Mouse (Mus musculus): ENCODE data around the gene Ipo4.
A peak's percentile ranks its signal among the peaks of the same experiment; 100 is the strongest.

The Ipo4 gene

DNA sequence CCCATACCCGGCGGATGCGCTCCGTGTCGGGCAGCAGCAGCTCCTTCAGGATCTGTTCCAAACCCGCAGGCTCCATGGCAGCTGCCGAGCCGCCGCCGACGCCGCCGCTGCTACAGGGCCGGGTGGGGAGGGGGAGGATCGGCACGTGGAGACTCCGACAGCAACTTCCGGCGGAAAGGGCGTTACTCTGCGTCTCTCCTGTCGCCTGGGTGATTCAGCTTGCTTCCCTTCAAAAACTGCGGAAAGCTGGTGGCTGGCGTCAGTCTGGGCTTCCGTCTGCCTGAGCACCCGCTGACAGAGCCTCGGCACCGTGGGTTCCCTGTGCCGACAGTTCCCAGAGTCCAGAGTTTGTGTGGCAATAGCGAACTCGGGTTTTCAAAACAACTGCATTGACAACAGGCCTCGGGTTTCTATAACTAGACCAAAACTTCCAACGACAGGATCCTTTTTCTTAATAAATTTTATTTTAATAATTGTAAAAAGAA is at the start of gene Ipo4:
TSS of gene Ipo4 (minus strand) at position 435 of the 485 bp plus-strand sequence.
- peak; percentile 90 for DNase-seq

DNA sequence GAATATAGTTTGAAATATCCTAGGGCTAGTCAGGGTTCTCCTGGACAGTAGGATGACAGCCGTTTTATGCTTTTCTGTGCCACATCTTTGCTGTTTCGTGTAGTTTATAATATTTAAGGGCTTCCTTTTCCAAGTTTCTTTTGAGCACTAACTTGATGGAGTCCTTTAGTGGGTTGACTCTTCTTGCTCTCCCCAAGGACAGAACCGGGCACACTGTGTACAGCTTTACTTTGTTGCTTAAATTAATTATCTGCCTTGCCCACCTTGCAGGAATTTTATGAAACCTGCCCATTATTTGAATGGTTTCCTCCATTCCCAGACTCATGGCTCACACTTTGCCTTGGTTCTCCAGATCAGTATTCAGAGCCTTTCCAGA is 46.3 kb upstream of the Ipo4 start:
- no peak for DNase-seq

DNA sequence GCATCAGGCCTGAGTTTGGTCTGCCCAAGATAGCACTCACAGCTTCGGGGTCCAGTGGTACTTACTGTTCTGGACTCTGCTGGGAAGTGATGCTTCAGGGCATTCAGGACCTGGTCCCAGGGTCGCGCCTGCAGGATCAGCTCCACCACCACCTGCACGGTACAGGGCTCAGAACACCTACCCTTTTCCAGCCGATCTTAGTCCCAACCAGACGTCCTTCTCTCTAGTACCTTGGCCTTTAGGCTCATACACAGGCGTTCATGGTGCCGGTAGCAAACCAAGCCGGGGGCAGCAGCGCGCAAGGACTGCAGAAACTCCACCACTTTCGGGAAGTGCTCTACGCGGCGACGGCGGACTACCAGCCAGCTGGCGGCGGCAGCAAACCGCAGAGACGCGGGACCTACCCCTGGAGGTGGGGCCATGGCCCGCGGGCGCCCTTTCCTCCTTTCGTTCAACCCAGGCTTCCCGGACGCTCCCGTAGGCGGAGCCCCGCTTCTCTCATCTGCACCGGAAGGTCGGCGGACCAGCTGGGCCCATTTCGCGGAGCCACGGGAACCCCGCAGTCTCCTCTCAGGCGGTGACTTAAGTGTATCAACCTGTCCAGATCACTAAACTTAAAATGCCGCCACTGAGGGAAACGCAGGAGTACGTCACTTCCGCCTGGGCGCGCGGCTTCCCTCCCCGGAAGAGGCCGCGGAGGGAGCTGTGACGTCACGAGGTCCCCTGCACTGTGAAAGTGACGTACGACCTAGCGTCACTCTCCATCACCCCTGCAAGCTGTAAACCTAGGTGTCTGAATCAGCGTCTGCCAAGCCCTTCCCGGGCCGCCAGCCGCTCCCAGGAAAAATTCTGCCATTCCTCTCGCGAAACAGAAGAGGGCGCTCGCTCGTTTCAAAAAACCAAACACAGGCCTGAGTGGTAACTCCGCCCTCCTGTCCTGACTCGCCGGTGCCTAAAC is 45.7 kb upstream of the Ipo4 start, which contains the start of gene Tinf2:
TSS of gene Tinf2 (minus strand) at position 661 of the 958 bp plus-strand sequence.
- DNase-seq: peak; percentile 94

DNA sequence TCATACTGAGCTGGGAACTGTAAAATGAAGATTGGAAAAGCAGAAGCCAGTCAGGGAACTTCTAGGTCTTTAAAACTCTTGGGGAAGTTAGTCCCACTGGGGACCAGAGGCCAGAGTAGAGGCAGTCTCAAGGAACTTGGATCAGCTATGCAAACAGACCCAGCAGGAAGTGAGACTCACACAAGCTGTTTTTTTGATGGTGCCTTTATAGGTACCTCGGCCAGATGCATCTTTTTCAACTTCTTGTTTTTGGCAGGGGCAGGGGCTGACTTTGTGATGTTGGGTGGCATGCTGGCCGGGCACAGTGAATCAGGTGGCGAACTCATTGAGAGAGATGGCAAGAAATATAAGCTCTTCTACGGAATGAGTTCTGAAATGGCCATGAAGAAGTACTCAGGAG is 41.9 kb upstream of the Ipo4 start:
- DNase-seq: no peak

DNA sequence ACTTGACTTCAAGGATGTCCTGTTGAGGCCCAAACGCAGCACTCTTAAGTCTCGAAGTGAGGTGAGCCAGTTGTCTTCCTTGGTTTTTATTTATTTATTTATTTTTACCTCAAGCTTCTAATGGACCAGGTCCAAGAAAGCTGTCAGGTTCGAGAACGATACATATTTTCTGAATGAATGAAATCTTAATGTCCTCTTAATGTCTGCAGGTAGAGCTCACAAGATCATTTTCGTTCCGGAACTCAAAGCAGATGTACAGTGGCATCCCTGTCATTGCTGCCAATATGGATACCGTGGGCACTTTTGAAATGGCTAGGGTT is 36.9 kb upstream of the Ipo4 start:
- DNase-seq: no peak

DNA sequence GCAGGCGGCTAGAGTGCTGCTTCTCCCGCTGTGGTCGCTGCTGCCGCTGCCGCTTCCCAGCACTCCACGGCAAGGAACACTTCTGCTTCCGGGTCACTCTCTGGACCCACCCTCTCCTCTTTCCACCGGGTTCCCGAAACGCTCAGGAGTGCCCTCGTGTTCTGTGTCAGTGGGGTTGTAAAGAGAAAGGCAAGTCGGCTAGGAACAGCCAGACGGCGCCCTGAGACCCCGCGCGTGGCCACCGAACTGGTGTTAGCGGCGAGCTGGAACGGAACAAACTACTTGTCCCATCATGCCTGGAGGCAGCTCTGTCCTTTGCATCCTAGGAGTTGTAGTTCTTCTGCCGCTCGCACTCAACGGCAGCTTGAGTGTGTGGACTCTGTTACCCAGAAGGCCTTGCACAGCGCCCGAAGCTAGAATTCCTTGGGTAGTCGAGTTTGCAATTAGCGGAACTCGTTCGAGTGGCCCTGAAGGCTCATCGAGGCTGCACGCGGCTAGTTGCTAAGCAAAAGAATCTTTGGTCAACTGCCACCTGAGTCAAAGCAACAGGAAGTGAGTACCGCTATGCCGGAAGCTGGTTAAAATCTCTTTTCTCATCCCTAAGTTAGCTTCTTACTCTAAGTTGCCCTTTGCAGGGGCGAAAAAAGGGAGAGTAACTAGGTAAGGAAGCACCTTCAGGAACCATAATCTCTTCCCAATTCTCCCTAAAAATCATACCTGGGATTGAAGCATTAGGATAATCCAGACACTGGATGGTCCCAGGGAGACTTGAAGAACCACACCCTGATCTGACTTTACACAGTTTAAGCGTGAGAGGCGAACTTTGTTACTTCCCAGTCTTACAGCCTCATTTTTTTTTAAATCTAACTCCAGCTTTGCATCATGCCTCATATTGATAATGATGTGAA is 36.3 kb upstream of the Ipo4 start, which contains the start of the genes Gmpr2 and Nedd8:
TSS of gene Gmpr2 (plus strand) at position 109 of the 908 bp plus-strand sequence.
TSS of gene Nedd8 (minus strand) at position 292 of the 908 bp plus-strand sequence.
- peak; percentile 85 for DNase-seq

DNA sequence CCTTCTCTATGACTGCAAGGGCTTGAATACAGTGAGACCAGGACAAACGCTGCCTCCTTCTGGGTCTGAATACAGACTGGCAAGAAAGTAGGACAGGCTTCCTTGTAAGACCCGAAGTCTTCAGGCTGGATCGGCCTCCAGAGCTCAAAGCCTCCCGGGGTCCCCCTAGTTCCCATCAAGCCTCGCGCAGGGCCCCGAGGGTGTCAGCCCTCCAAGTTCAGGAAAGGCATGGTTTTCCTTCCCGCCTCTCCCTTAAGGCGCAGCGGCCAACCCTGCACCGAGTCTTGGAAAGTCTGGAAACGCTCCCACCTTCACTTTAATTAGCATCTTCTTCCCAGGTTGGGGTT is 35.7 kb upstream of the Ipo4 start:
- DNase-seq: no peak

DNA sequence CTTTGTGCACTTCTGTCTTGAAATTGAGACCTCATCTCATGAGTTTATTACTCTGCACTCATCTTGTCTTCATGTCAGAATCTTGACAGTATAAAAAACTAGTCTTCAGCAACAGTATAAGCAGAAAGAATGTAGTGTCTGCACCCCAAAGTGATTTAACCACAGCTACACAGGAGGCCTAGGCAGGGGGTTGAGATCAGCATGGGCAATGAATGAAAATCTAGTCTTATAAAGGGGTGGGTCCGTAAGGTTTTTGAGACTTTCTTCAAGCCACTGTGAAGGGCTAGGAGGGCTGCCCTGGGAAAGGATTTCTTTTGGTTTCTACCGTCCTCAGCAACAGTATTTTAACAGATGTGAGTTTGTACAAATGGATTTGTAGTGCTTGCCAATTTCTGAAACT is 24.9 kb upstream of the Ipo4 start:
- DNase-seq: no peak

DNA sequence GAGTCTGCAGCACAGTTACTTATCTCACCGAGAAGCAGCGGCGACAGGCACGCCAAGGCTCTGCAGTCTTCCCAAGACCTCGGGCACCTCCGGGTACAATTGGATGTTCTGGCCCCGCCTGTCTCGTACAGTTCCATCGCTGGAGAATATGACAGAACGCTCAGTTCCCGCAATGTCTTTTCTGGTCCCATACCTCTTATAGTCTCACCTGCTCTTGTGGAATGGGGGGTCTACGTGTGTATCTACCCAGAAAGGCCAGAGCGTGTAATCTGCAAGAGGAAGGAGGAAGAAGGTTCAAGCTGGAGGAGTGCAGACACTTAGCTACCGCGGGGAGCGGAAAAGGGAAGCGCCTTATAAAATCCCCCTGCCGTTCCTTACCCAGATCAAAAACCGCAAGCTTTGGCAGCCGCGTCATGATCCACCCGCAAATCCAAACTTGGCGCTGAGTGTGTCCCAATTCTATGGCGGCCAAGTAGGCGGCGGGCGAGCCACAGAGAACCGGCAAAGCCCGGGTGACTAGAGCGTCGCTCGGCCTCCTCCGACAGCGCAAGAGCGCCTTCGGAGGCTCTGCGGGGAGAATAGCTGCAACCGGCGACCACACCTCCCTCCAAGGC is 24.3 kb upstream of the Ipo4 start, which contains the start of gene Mdp1:
TSS of gene Mdp1 (minus strand) at position 549 of the 614 bp plus-strand sequence.
- peak; percentile 76 for DNase-seq

DNA sequence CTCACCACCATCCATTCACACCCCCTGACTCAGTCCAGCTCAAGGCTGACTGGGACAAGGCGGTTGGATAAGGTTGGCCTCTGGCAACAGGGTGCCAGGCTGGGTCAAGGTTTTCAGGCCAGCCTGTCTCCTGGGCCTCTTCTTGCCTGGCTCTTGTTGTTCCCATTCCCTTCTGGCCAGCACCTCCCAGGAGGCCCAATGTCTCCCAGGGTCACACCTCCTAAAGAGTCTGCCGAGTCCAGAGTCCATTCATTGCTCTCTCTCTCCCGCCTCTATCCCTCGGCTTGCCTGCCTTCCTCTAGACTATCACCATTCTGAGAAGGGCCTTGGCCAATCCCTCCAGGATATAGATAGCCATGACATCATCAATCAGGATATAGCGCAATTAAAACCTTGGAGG is 22.3 kb upstream of the Ipo4 start:
- no peak for DNase-seq

DNA sequence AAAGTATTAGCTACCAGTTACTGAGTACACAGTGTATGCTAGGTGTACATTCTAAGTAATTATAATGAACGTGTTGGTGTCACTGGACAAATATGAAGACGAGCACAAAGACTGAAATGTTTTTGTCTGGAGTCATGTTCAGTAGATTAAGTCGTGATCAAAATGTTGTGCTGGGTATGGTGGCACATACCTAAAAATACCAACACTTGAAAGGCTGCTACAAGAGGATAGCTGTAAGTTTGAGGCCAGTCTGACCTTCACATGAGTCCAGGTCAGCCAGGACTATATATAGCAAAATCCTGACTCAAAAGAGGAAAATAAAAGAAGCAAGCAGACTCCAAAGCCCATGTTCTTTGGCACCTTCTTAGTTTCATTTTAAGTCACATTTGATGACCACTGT is 21.2 kb upstream of the Ipo4 start:
- no peak for DNase-seq

DNA sequence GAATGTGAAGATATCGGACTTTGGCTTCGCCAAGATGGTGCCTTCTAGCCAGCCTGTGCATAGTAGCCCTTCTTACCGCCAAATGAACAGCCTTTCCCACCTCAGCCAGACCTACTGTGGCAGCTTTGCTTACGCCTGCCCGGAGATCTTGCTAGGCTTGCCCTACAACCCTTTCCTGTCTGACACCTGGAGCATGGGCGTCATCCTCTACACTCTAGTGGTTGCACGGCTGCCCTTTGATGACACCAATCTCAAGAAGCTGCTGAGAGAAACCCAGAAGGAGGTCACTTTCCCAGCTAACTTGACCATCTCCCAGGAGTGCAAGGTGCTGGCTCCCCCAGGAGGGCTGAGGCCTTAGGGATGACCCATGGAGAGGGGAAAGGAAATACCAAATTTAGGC is 15.8 kb upstream of the Ipo4 start:
- DNase-seq: no peak

DNA sequence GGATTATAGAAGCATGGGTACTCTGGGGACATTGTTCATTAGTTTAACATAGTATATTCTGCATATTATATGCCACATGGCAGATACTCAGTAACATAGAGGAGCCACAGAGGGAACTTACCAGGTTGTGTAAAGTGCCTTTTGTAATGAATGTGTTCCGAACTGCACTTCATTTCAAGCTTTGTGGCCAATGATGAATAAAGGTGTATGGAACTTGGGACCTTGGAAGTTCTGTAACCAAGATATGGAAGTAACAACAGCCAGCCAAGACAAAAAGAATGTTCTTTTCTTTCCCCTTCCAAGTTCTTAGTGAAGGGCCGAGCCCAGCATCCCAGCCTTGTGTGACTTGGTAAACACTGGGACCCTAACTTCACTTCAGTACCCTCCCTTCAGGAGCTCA is 14.1 kb upstream of the Ipo4 start, which contains the start of gene Tssk4:
TSS of gene Tssk4 (plus strand) at position 301 of the 400 bp plus-strand sequence.
- no peak for DNase-seq

DNA sequence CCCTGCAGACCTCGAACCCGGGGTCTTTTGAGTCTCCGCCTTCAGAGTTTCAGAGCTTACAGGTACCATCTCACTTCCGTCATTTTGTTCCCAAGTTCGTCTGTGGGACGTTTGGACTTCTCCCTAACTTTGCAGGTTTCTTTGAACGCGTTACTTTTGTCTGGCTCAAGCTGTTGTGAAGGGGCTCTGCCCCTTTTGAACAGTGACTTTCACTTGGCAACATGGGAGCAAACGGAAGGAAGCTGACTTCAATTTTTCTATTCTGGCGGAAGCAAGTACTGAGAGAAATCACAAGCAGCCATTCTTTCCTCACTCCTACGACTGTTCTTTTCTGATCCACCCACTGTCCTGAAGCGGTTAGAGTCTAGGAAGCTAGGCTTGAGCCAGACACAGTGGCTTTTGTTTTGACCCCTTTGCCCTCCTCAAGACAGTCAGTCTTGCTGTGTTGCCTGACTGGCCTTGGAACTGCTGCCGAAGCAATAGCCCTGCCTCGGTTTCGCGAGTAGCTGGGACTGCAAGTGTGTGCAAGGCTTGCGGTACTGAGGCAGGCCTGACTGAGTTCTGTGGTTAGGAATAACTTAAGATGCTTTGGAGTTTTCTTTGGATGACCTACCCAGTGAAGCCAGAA is 8.6 kb upstream of the Ipo4 start:
- DNase-seq: no peak

DNA sequence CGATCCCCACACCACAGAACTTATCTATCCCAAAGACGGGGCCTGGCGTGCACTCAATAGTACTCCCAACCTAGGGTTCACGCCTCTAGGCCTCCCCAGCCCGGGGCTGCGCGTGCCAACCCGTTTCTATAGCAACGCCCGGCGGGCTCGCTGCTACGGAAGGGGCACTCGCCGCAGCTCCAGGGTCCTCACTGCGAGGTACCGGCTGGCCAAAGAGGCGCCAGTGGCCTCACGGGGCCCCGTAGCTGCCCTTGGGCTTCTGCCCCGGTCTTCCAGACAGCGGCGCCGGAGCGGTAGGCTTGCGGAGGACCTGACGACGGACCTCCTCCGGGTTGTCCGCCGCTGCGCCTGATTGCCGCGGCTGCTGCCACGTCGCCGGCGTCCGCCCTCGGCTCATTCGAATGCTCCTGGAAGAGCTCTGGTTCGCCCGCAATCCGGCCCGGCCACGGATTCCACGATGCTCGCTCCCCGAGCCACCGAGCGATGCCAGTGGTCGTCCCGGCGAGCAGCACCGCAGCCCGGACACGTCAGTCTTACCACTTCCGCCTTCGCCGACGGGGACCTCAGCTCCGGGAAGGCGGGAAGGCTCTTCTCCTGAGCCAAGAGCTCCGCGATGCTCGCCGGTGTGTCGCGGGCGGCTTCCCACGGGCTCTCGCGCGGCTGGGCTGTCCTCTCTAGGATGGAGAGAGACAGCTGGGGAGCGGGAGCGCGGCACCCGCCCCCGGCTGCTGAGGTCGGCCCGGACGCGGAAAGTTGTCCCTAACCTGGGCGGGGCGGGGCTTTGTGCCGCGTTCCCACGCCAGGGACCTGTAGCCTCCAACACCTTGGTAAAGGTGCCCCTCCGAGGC is 7.5 kb upstream of the Ipo4 start, which contains the start of gene Tm9sf1:
TSS of gene Tm9sf1 (minus strand) at position 747 of the 848 bp plus-strand sequence.
- peak; percentile 80 for DNase-seq

DNA sequence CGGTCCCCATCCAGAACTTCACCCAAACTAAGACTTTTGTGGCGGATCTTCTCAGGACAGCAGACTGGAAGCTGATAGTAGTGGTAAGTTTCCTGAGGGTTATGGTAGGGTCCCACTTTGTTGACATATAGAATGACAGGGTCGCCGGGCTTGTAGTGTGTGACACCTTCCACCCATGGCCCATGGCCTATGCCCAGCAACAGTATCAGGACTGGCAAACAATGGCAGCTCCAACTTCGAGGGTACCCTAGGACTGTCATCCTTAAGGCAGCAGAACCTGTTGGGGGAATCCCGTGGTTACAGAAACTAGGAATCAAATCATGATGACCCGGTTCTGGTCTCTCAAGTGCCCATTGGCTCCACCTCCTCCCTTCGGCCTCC is 6.9 kb upstream of the Ipo4 start:
- no peak for DNase-seq

DNA sequence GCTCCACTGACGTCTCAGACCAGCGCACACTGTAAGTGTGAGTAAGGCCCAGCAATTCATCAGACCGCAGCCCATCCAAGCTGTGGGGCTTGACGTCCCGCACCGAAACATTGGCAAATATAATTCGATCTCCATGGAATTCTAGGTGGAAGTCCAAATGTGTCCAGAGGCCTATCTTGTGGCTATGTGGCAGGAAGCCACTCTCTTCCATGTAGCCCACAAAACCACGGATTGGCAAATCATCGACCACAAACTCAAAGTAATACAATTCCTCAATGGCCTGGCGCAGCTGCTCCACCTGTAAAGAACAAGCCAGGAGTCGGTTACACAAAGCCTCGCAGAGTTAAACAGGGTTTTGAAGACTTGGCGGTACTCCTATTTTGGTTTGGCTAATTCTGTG is 5.5 kb upstream of the Ipo4 start:
- no peak for DNase-seq

DNA sequence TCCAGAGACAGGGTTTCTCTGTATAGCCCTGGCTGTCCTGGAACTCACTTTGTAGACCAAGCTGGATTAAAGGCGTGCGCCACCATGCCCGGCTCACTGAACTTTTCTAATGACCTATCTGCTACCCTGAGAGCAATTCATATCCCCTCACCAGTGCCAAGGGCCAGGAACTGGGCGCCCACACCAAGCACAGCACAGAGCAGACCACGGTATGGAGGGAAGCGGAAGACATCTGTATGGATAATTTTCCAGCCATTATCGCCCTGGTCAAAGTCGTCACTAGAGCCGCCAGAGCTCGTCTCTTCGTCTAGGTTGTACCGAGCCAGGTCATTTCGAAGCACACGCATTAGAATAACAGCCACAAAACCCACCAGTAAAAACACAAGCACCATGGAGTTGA is 5.1 kb upstream of the Ipo4 start:
- DNase-seq: no peak

DNA sequence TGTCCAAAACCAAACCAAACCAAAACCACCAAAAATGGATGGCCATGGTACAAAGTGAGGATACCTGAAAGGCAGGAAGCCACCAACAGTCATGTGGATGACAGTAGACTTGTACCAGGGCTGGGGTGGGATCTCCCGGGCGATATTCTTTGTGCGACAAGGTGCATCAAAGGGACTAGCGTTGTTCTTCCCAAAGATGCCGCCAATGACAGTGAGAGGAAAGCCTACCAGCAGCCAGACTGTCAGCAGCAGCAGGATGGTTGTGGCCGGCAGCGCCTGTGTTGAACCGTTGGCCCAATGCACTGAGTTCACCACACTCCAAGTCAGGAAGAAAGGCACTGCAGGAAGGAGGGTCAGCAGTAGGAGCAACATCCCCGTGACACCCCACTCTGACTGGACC is 2.0 kb upstream of the Ipo4 start, which contains the start of gene Gm49378:
TSS of gene Gm49378 (minus strand) at position 101 of the 400 bp plus-strand sequence.
- no peak for DNase-seq

DNA sequence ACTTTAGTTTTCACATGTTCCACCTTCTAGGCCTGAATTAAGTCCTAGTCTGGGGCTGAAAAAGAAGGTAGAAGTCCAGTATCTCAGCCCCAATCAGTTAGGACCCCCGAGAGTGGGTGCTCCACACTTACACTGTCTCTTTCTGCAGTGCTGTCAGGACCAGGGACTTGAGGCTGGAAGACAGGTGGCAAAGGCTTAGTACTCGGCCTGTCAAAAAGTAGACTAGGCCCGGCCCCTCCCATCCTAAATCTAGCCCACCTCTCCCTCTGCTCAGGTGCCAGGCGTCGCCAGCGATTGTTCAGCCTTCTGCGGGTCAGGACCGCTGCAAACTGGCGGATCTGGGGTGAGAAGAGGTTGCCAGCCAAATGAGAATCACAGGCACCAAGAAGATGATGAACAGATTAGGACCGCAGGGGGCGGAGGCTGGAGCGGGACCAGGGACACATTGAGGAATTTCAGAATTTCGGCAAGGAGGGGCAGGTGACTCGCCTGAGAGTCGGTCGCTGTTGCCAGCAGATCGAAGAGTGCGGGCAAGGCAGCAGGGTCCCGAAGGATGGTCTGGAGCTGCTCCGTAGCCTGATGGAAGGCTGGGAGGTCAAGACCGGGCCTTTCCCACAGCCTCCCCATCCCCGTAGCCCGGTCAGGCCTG is 759 bp downstream of the Ipo4 start:
- peak; percentile 24 for DNase-seq

DNA sequence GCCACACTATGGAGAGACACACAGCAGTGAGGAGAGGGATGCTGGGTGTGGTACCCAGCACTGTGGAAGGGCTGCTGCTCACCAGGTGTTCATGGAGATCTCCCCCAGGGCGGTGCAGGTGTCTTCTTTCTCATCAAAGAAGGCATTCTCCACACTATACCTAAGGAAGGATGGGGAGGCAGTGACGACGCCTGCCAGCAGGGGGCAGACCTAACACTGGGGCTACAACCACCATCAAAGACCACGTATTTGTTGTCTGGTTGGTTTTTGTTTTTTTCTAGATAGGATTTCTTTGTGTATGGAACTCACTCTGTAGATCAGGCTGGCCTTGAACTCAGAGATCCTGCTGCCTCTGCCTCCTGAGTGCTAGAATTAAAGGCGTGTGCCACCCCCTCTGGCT is 6.4 kb downstream of the Ipo4 start:
- peak; percentile 73 for DNase-seq

Measured in lung, postnatal 14 days (tissue).